Mouse (Mus musculus) heart, embryonic 10.5 days (tissue): ENCODE data around the gene Chuk. TPM values are rescaled to one million over a fixed set of nuclear protein-coding genes. Genes with fewer than 3 reads are reported as not detected.
A peak's percentile ranks its signal among the peaks of the same experiment; 100 is the strongest.

ENCODE experiments used
- DNase-seq: peaks from one replicate; pipeline ENCODE4 v3.0.0-alpha.2; 2017; ENCODE audit warnings: low spot score
- H3K27ac ChIP-seq: fragments of 300-500 bp; sonication (generic); 2 replicates; pipeline ENCODE4 v1.5.1; 2016; ENCODE audit warnings: mild to moderate bottlenecking
- H3K27me3 ChIP-seq: fragments of 300-500 bp; sonication (generic); 2 replicates; pipeline ENCODE4 v1.6.1; 2016; ENCODE audit warnings: mild to moderate bottlenecking; ENCODE audit not compliant: poor library complexity, insufficient read depth, severe bottlenecking
- H3K36me3 ChIP-seq: fragments of 300-500 bp; sonication (generic); 2 replicates; pipeline ENCODE4 v1.6.1; 2016; ENCODE audit warnings: mild to moderate bottlenecking, moderate library complexity
- H3K4me1 ChIP-seq: fragments of 300-500 bp; sonication (generic); 2 replicates; pipeline ENCODE4 v1.6.1; 2016; ENCODE audit warnings: mild to moderate bottlenecking
- H3K4me3 ChIP-seq: fragments of 300-500 bp; sonication (generic); 2 replicates; pipeline ENCODE4 v1.5.1; 2016; ENCODE audit warnings: mild to moderate bottlenecking, moderate library complexity
- H3K9me3 ChIP-seq: fragments of 300-500 bp; sonication (generic); 2 replicates; pipeline ENCODE4 v1.6.1; 2016; ENCODE audit warnings: mild to moderate bottlenecking, moderate library complexity
- WGBS: fragments of 180-500 bp; shearing (Covaris S2); methylation state at CpG from one replicate; pipeline ENCODE4 v1.1.7; 2016; 5-methylcytosine and 5-hydroxymethylcytosine counted together
- polyA plus RNA-seq: library from polyadenylated mRNA; unstranded; fragments of >200 nt; fragmentation: Nextera tagmentation; extraction: Ambion mirVana; gene quantifications from 2 replicates; pipeline ENCODE4 v1.2.1, GENCODE M21; 2016

The Chuk gene
- polyA plus RNA-seq = 36.8 and 47.0 TPM in 2 replicates

DNA sequence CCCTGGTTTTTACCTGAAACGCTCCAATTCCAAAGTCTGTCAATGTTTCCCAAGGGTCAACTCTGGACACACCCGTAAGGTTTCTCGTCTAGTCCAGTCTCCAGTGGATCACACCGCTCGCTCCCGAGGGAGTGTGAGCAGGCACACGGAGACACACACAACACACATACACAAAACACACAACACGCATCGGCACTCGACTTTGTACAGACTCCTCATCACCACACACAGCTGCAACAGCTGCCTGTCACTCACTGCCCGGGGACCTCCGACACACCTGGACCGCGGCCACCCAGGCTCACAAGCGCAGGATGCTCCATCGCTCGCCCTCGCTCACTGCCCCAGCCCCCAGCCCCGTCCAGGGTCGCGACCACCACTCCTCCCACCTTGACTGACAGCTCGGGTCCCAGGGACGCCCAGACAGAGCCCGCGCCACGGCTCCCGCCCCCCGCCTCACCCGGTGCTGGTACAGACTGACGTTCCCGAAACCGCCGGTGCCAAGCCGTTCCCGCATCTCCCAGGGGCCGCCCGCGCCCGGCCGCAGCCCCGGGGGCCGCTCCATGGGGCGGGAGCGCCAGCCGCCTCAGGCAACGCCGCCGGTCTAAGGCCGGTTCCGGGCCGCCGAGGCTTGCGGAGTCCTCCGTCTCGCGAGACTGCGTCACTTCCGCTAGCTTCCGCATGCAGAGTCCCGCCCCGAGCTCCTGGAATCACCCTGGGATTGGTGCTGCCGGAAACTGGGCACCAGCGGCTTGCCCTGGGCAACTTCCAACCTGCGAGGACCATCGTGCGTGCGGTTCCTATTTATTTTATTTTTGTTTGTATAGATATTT lies at the start of gene Chuk:
Gene Chuk (minus strand): TSS at position 650 of the 830 bp plus-strand sequence.
- Histone ChIP-seq H3K4me3 (peak within 1 kb of the TSS; percentile 100), H3K4me1 (peaks cover 13% of the 10 kb centered on the region), H3K27me3 (no peaks in the 10 kb centered on the region), H3K27ac (peak within 1 kb of the TSS; percentile 94), H3K36me3 (peaks cover 31% of the 10 kb centered on the region), H3K9me3 (no peaks in the 10 kb centered on the region)
- under 1% methylated on average over 67 of the region's 67 CpGs for WGBS
- peak; percentile 95 for DNase-seq

GRCm38 (mm10) chr19:44157005-44157404 lies 49.7 kb upstream of the Chuk start:
- Histone ChIP-seq H3K27ac (no peak overlapping the region), H3K36me3 (no peaks in the 10 kb centered on the region), H3K27me3 (peaks cover 37% of the 10 kb centered on the region), H3K9me3 (no peaks in the 10 kb centered on the region), H3K4me3 (no peak overlapping the region), H3K4me1 (no peaks in the 10 kb centered on the region)
- 86% methylated on average over 10 of the region's 10 CpGs for WGBS
- DNase-seq = peak; percentile 50

DNA sequence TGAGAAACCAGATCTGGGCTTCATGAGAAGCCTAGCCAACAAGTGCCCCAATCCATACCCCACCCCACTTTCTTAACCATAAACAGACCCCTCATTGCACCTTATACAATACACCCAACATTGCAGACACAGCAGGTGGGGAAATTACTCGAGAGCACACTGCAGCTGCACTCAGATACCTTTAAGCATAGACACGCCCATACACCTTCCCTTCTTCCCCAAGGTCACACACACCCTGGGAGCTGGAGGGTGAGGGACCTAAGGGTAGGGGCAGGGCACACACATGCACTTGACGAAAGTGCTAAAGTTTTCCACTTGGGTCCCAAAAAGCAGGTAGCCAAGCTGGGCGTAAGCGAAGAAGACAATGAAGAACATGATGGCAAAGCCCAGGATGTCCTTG lies 46.5 kb upstream of the Chuk start:
- Histone ChIP-seq H3K4me1 (no peaks in the 10 kb centered on the region), H3K36me3 (no peaks in the 10 kb centered on the region), H3K9me3 (no peaks in the 10 kb centered on the region), H3K27me3 (peaks cover 46% of the 10 kb centered on the region), H3K27ac (no peak overlapping the region), H3K4me3 (no peak overlapping the region)
- DNase-seq = no peak
- WGBS = 75% methylated on average over 5 of the region's 5 CpGs

DNA sequence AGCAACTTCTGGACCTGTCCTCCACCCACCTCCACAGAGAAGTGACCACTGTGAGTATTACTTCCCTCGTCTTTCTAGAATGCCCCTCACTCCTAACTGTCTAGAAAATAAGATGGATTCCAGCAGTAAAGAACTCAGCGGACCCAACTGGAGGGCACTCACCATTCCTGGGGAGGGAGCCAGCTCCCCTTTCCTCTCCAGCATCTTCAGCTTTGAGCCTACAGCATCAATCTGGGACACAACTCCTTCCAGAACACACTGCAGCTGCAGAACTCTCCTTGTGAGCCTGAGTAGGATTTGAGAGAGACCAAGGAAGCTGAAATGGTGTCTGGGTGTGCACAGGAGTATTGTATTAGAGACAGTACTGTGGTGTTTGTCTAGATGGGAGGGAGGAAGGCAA lies 41.7 kb upstream of the Chuk start:
- no peak overlapping the region for H3K27ac ChIP-seq
- WGBS = 66% methylated on average over 2 of the region's 2 CpGs
- H3K27me3 ChIP-seq = peaks cover 21% of the 10 kb centered on the region; the same call in 1 of the 2 replicates
- peaks cover 5% of the 10 kb centered on the region; the same call in 1 of the 2 replicates for H3K36me3 ChIP-seq
- peak; percentile 54 for DNase-seq
- H3K9me3 ChIP-seq = no peaks in the 10 kb centered on the region
- H3K4me1 ChIP-seq = peaks cover 13% of the 10 kb centered on the region
- no peak overlapping the region for H3K4me3 ChIP-seq

DNA sequence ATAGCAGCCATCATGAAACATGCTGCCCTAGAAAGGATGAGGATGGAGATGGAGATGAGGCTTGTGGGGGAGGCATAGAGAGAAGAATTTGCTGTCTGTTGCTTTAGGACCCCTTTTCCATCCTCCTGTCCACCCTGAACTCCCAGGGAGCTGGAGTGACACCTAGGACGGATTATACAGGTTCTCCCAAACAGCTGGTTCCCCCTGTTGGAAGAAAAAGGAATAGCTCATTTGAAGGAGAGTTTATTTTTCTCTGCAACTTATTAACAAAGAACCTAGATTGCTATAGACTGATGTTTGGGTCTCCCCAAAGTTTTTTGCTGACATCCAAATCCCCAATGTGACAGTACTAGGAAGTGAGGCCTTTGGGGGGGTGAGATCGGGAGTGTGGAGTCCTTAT lies 41.1 kb upstream of the Chuk start:
- Histone ChIP-seq H3K4me1 (peaks cover 13% of the 10 kb centered on the region), H3K36me3 (peaks cover 11% of the 10 kb centered on the region), H3K4me3 (no peak overlapping the region), H3K9me3 (no peaks in the 10 kb centered on the region), H3K27me3 (peaks cover 18% of the 10 kb centered on the region; the same call in 1 of the 2 replicates), H3K27ac (no peak overlapping the region)
- 17% methylated on average over 2 of the region's 2 CpGs for WGBS
- peak; percentile 60 for DNase-seq

- peak; percentile 51 for DNase-seq
- H3K4me3 ChIP-seq = no peak overlapping the region
- H3K36me3 ChIP-seq = peaks cover 25% of the 10 kb centered on the region
- WGBS = 92% methylated on average over 8 of the region's 8 CpGs
- peaks cover 13% of the 10 kb centered on the region for H3K4me1 ChIP-seq
- no peak overlapping the region for H3K27ac ChIP-seq
- peaks cover 13% of the 10 kb centered on the region; the same call in 1 of the 2 replicates for H3K27me3 ChIP-seq
- no peaks in the 10 kb centered on the region for H3K9me3 ChIP-seq
Measured at GRCm38 (mm10) chr19:44146951-44147350, 39.7 kb upstream of the Chuk start.

GRCm38 (mm10) chr19:44146568-44146879 lies 39.2 kb upstream of the Chuk start:
- Histone ChIP-seq H3K9me3 (no peaks in the 10 kb centered on the region), H3K36me3 (peaks cover 29% of the 10 kb centered on the region), H3K27ac (peak overlapping the region; percentile 83), H3K4me3 (peak overlapping the region; percentile 65), H3K4me1 (peaks cover 13% of the 10 kb centered on the region), H3K27me3 (peaks cover 12% of the 10 kb centered on the region; the same call in 1 of the 2 replicates)
- no peak for DNase-seq
- WGBS = 64% methylated on average over 9 of the region's 9 CpGs

DNA sequence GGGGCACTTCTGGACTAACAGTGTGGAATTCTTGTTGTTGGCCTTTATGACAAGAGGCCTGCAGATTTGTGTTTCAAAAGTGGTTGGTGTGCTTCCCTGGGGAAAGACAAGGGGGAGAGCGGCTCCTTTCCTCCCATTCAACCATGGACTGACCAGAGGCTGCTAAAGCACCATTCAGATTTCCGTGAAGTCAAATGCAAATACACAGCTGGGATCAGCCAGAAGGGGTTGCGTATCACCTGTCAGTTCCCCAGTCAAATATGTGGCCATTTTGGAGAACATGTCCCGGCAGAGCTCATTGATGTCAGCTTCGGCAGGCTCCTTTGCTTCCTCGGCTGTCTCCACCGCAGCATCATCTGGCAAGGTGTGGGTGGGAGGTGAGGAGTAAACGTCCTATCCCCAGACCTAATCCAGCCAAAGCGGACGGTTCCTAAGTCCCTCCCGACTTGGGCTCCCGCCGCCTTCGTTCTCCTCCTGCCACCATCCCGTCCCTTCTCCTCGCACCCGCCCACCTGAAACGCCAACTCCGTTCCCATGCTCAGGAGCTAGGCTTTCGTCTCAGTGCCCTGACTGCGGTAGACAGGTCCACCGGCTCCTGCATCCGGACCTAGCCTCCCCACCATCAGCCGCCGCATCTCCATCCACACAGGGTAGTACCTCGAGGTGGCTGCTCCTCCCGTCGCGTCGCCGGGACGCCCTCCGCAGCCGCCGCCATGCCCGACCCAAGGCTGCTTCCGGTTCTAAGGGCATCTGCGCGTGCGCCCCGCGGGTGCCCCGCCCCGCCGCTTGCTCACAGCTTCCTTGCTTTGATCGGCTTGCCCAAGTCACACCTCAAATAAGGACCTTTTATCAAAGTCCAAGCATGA lies 38.7 kb upstream of the Chuk start, which contains the start of gene Bloc1s2:
Gene Bloc1s2 (minus strand): TSS at position 745 of the 866 bp plus-strand sequence.
- H3K27ac ChIP-seq = peak within 1 kb of the TSS; percentile 83
- peaks cover 12% of the 10 kb centered on the region; the same call in 1 of the 2 replicates for H3K27me3 ChIP-seq
- H3K36me3 ChIP-seq = peaks cover 35% of the 10 kb centered on the region
- H3K4me3 ChIP-seq = peak within 1 kb of the TSS; percentile 65
- WGBS = 5% methylated on average over 46 of the region's 46 CpGs
- peaks cover 13% of the 10 kb centered on the region for H3K4me1 ChIP-seq
- no peaks in the 10 kb centered on the region for H3K9me3 ChIP-seq
- DNase-seq = peak; percentile 91

DNA sequence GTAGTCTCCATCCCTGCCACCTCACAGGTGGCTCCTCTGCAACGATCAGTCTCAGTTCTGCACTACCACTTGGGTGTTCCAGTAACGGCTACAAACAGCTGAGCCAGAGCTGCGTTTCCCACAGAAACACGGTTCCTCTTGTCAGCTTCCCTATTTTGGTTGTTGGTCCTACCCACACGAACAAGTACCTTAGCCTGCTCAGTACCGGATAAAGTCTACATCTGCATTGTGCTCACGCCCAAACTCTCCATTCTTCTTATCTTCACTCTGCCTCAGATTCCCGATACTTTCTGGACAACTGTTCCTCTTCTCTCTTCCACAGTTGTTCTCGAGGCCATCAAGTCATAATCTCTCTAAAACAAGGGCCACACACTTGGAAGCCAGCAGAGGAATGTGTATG lies 37.1 kb upstream of the Chuk start:
- peak; percentile 66 for DNase-seq
- no peaks in the 10 kb centered on the region for H3K9me3 ChIP-seq
- H3K36me3 ChIP-seq = peaks cover 46% of the 10 kb centered on the region
- no peak overlapping the region for H3K27ac ChIP-seq
- no peak overlapping the region for H3K4me3 ChIP-seq
- WGBS = 85% methylated on average over 9 of the region's 9 CpGs
- peaks cover 10% of the 10 kb centered on the region; the same call in 1 of the 2 replicates for H3K27me3 ChIP-seq
- H3K4me1 ChIP-seq = peaks cover 13% of the 10 kb centered on the region

- Histone ChIP-seq H3K36me3 (peaks cover 38% of the 10 kb centered on the region), H3K27ac (peak overlapping the region; percentile 67; the same call in 1 of the 2 replicates), H3K27me3 (no peaks in the 10 kb centered on the region), H3K4me1 (peaks cover 8% of the 10 kb centered on the region; the same call in 1 of the 2 replicates), H3K9me3 (no peaks in the 10 kb centered on the region), H3K4me3 (peak overlapping the region; percentile 87)
- WGBS = 19% methylated on average over 7 of the region's 7 CpGs
- DNase-seq = no peak
Measured at GRCm38 (mm10) chr19:44135960-44136485, 28.7 kb upstream of the Chuk start.

DNA sequence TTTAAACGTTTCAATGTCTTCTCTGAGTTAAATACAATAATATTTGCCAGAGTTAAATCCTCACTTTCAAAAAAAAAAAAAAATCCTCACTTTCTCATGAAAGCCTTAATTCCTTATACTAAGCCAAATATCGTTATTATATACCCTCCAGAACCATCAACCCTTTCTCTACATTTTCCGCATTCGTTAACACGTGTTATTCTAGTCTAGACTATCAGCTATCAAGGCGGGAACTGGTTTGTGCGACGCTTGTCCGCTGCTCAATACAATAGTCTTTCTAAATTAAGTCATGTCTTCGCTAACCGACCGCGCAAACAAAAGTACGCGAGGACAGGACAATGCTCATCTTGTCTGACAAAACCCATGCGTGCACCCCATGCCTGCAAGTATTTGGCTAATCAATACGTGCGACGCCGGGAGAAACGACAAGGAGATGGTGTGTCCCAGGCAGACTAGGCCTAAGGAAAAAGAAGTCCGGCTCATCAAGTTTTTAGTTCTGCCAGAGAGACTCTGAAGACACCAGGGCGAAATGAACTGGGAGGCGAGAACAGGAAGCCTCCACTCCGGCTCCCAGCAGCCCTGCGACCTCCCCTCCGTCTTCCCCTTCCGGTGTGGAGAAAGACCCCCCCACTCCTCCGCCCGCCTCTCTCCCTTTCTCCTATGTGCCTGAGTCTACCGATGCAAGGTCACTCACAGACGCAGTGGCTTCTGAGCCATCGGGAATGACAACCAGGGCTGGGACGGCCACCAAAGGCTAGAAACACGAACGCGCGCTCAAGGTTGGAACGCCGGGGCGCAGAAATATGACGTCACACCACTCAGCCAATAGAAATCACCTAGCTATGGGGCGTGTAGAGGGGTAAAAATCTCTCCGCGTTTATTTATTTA lies 28.0 kb upstream of the Chuk start, which contains the start of gene Cwf19l1:
Gene Cwf19l1 (minus strand): TSS at position 805 of the 888 bp plus-strand sequence.
- under 1% methylated on average over 45 of the region's 45 CpGs for WGBS
- DNase-seq = peak; percentile 93
- peaks cover 8% of the 10 kb centered on the region; the same call in 1 of the 2 replicates for H3K4me1 ChIP-seq

DNA sequence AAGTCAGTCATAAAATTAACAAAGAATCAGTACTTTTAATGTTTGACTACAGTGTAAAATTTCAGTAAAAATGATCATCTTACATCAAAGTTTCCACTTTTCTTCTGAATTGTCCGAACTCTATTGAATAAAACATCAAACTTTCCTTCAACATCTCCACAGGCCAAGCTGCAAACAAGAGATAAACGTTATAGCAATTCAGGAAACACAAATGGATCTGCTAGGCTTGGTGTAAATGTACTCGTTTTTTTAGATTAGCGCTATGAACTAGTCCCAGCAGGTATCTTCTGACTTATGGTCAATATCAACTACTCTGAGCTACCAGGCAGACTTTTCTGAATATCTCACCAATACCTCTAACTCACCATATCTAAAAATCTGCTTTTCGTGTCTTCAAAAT lies 25.6 kb upstream of the Chuk start:
- H3K4me1 ChIP-seq = peaks cover 8% of the 10 kb centered on the region; the same call in 1 of the 2 replicates
- H3K27me3 ChIP-seq = no peaks in the 10 kb centered on the region
- no peak overlapping the region for H3K27ac ChIP-seq
- H3K9me3 ChIP-seq = no peaks in the 10 kb centered on the region
- no peak overlapping the region for H3K4me3 ChIP-seq
- H3K36me3 ChIP-seq = peaks cover 45% of the 10 kb centered on the region
- no peak for DNase-seq
- 92% methylated on average over 5 of the region's 5 CpGs for WGBS

More for the DNA sequence above, 28.0 kb upstream of the Chuk start, which contains the start of gene Cwf19l1:
- Histone ChIP-seq H3K4me3 (peak within 1 kb of the TSS; percentile 87), H3K36me3 (peaks cover 41% of the 10 kb centered on the region), H3K27ac (peak within 1 kb of the TSS; percentile 98), H3K27me3 (no peaks in the 10 kb centered on the region), H3K9me3 (no peaks in the 10 kb centered on the region)
